Mouse (Mus musculus): ENCODE data around the gene Lama2.

- TF ChIP-seq CTCF (IDR thresholded peaks at IDR 0.05 in 2 of 3, conservative IDR thresholded peaks at IDR 0.05 in 1 of 3; ENCODE audit: control insufficient read depth in 1 of 3, insufficient read depth in 1 of 3, low read depth in 2 of 3, low read length in 3 of 3, poor library complexity in 1 of 3, severe bottlenecking in 1 of 3) (no peak), TAL1 (IDR thresholded peaks at IDR 0.05; ENCODE audit: low read length) (no peak), ZKSCAN1 (IDR thresholded peaks at IDR 0.05; ENCODE audit: low read depth, low read length) (no peak), GATA1 (IDR thresholded peaks at IDR 0.05; ENCODE audit: low read depth, low read length) (no peak)
Observed at GRCm38 (mm10) chr10:27484041-27484440, 135.5 kb downstream of the Lama2 start.

Measured in MEL (cell line).